Mouse (Mus musculus): ENCODE results near the gene Ovgp1.
"Not testable (repeated sequence)": the region's sequence is repeated elsewhere in the genome, so short reads cannot be mapped to it uniquely, and the experiment has no call there.

Ovgp1 gene

DNA sequence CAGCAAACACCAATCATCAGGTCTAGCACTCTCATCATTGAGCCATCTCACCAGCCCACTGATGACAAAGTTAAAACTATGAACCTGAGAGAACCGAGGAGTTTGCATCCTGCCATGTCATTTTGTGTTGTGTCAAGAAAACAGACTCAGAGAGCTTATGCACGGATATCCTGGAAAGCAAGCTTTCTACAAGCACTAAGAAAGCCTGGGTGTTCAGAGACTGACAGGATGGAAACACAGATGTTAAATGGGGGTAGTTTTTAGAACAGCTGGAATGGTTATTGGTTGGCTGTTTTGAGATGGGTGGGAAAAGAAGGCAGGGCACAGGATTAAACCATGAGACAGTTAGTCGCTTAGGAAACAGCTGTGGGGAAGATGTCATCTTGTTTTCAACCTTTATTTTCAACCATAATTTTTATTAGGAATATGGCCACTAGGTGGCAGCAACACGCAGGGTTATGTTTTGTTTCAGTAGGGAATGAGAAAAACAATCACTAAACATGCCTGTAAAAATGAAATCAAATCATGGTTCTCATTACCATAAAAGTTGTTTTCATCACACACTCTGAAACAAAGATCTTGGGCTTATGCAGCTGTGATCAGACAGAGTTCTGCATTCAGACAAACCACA is 18.3 kb downstream of the Ovgp1 start:
- DNase-seq (ENCODE audit: extremely low read depth, insufficient read length, low spot score): no peak

DNA sequence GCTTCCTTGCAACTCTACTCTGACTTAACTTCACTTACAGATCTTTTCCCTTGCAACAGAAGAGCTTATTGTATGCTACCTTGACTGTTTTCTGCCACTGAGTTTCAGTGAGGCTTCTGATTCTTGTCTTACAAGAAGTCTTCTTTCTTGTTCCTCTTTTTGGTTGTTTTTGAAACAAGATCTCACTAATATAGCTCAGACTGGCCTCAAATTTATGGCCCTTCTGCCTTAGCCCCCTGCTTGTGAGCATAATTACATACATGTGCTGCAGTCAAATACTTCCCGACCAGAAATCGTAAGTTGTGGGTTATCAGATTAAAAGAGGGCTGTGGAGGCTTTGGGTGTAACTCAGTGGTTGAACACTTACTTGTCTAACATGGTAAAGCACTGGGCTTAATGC is 21.2 kb downstream of the Ovgp1 start:
- DNase-seq (ENCODE audit: extremely low read depth, insufficient read length, low spot score): no peak

DNA sequence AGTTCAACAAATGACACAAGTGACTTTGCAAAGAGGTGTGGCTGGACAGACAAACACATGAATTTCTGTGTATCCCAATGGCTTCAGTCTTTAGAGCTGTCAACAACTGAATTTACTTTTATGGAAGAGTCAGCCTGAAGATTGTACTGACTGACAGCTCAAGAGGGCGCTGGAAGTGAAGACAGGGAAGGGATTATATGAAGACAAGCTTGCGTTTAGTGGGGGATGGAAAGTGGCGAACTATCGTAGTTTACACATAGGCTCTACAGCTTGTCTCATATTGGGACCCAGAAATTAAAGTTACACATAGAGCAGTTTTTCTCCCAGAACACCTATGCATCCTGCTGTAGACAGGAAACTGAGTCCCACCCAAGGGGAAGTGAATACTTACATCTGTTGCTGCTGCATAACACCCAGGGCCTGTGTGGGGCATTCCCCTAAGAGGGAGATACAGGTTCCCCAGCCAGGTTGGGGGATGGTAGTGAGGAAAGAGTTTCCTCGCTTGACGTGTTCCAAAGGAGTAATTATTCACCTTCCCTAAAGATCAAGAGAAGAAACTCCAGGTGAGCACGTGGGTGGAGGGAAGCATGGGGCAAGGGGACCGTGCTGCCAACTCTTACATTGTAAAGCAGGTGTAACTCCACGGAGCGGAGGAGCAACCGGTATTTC is 27.3 kb downstream of the Ovgp1 start:
- DNase-seq (ENCODE audit: extremely low read depth, insufficient read length, low spot score): no peak

DNA sequence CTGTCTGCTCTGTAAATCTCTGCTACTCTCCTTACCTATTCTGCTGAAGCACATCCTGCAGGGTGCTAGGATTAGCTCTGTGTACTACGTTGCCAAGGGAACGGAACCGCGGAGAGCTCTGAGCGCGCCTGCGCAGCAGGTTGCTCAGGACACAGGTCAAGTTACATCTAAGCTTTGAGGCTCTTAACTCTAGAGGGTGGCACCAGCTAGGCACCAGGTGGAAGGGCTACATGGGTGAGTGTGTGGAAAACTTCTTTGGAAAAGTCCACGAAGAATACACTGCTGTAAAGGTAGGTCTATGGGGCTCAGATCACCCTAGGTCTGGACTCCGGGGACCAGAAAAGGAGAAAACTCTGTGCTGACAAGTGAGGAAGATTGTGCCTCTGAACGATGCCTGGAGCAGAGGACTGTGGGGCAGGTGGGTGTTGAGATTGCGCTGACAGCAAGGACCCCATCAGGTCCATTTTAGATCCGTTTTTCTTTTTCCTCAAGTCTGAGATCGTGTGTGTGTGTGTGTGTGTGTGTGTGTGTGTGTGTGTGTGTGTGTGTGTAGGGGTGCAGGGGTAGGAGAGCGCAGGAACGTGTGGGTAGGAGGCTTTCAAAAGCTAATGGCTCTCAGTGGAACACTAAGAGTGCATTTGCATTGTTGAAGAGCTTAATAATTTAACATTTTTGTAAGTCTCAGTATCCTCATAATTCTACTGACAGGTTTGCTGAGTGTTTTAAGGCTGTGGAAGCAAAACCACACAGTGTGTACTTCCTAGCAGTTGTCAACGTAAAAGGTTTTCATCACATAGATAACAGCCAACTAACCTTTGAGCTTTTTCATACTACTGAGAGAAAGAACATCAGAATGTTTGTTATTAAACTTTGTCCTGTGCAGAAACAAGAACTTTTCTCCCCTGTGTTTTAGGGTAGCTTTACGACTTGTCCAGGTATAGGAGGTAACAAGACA is 28.2 kb downstream of the Ovgp1 start:
- DNase-seq (ENCODE audit: extremely low read depth, insufficient read length, low spot score): no peak

DNA sequence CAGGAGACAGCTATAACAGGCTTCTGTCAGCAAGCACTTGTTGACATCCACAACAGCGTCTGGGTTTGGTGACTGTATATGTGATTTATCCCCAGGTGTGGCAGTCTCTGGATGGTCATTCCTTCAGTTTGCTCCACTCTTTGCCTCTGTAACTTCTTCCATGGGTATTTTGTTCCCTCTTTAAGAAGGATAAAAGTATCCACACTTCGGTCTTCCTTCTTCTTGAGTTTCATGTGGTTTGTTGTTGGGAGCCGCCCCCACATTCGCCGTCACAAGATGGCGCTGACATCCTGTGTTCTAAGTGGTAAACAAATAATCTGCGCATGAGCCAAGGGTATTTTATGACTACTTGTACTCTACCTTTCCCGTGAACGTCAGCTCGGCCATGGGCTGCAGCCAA is 29.8 kb downstream of the Ovgp1 start:
- not testable (repeated sequence) for DNase-seq (ENCODE audit: extremely low read depth, insufficient read length, low spot score)

DNA sequence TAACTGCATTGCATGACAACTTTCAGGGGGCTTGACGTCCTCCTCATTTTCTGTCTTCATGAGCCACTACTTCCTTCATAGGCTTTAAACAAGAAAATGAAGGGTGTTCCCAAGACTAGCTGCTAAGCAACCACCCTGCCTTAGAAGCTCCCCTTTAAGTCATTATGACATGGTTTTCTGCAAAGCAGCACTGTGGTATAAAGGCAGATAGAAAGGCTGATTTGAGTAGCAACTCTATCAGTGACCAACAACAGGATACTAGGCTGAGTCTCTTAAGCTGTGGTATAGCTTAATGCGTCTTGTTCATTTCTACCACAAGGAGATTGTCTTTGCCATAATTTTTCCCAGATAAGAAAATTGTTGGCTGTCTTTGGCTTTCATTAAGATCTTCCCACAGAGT is 41.0 kb downstream of the Ovgp1 start, which contains the start of gene Pifo:
Gene Pifo, minus strand, starts transcription at position 101 of the 400 bp plus-strand sequence.
- DNase-seq (ENCODE audit: extremely low read depth, insufficient read length, low spot score): no peak

DNA sequence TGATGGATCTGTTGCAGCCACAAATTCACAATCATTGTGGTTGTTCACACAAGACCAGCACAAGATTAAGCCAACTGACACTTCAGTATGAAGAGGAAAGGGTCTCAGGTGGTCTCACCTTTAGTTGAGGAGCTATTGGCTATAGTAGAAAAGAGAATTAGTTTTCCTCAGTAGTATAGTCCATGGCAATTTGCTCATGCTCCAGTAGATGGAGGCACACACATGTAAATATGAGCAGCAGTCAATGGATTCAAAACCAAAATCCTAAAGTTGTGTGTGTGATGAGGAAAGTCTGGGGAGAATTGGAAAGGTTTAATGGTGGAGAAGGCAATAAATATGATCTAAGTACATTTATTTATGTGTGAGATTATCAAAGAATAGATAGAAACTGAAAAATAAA is 48.3 kb downstream of the Ovgp1 start:
- DNase-seq (ENCODE audit: extremely low read depth, insufficient read length, low spot score): no peak

DNA sequence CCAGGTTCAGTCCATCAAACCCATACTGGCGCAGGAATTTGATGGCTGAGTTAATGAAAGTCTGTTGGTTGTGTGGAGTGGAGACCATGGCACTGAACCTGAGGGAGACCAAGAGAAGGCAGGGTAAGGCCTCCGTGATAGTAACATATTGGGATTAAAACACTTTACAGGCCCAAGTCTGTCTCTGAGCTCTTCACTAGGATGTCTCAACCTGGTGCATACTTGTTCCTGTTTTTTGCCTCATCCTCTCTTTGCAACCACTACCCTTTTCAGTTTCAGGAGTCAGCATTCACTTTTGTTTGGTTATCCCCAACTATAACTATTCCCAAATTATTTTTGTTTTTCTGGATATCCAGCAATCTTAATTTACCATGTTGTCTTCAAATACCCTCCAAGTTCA is 50.6 kb downstream of the Ovgp1 start:
- no peak for DNase-seq (ENCODE audit: extremely low read depth, insufficient read length, low spot score)

DNA sequence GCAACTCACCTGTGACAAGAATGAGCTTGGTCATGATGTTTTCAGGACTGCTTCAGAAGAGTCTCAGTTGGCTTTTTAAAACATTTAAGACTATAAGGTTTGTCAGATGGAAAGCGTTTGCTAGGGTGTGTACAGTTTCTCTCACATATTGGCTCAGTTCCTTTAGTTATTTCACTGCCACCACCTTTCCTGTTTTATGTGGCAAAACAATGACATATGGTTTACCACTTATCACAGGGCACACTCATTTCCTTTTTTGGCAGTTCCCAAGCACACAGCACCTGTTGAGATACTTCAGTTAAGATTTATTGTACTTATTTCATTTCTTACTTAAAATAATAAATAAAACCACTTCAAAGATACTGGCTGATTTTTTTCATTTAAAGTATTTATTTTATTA is 59.3 kb downstream of the Ovgp1 start, which contains the start of gene Chil5:
Gene Chil5, minus strand, starts transcription at position 34 of the 400 bp plus-strand sequence.
- DNase-seq (ENCODE audit: extremely low read depth, insufficient read length, low spot score): no peak
